Mouse (Mus musculus) embryonic facial prominence, embryonic 11.5 days (tissue): ENCODE data around the gene Gm49393. TPM values are rescaled to one million over a fixed set of nuclear protein-coding genes. Genes with fewer than 3 reads are reported as not detected.
"Not testable (repeated sequence)": the region's sequence is repeated elsewhere in the genome, so short reads cannot be mapped to it uniquely, and the experiment has no call there.

ENCODE experiments used
- ATAC-seq: fragments of 200-750 bp; cut with Nextera tagmentation; replicated peaks from 2 replicates; pipeline ENCODE4 v1.8.0; 2017; ENCODE audit warnings: low read depth; ENCODE audit not compliant: insufficient number of reproducible peaks, low FRiP score, low TSS enrichment
- DNase-seq: peaks from one replicate; pipeline ENCODE4 v3.0.0-alpha.2; 2015; ENCODE audit warnings: low spot score
- H3K27ac ChIP-seq: fragments of 300-500 bp; sonication (generic); replicated peaks from 2 replicates; pipeline ENCODE4 v1.5.1; 2014; ENCODE audit warnings: mild to moderate bottlenecking, low read depth, low read length, control low read depth
- H3K27me3 ChIP-seq: fragments of 300-500 bp; sonication (generic); 2 replicates; pipeline ENCODE4 v1.6.1; 2014; ENCODE audit warnings: mild to moderate bottlenecking, low read length, moderate library complexity, mixed read lengths; ENCODE audit not compliant: control insufficient read depth, insufficient read depth
- H3K36me3 ChIP-seq: fragments of 300-500 bp; sonication (generic); replicated peaks from 2 replicates; pipeline ENCODE4 v1.6.1; 2014; ENCODE audit warnings: low read depth, mild to moderate bottlenecking, low read length, moderate library complexity, mixed read lengths; ENCODE audit not compliant: control insufficient read depth, insufficient read depth
- H3K4me1 ChIP-seq: fragments of 300-500 bp; sonication (generic); 2 replicates; pipeline ENCODE4 v1.6.1; 2014; ENCODE audit warnings: low read length, mixed read lengths; ENCODE audit not compliant: control insufficient read depth, insufficient read depth
- H3K4me2 ChIP-seq: fragments of 300-500 bp; sonication (generic); 2 replicates; pipeline ENCODE4 v1.6.1; 2014; ENCODE audit warnings: low read depth, mild to moderate bottlenecking, control low read depth, low read length, moderate library complexity
- H3K4me3 ChIP-seq: fragments of 300-500 bp; sonication (generic); 2 replicates; pipeline ENCODE4 v1.5.1; 2014; ENCODE audit warnings: low read depth, low read length, control low read depth
- H3K9ac ChIP-seq: fragments of 300-500 bp; sonication (generic); replicated peaks from 2 replicates; pipeline ENCODE4 v1.6.1; 2014; ENCODE audit warnings: mild to moderate bottlenecking, control low read depth, low read length
- H3K9me3 ChIP-seq: fragments of 300-500 bp; sonication (generic); replicated peaks from 2 replicates; pipeline ENCODE4 v1.6.1; 2016; ENCODE audit warnings: mild to moderate bottlenecking, low read length, inconsistent platforms, mixed read lengths; ENCODE audit not compliant: control insufficient read depth
- WGBS: fragments of 180-500 bp; shearing (Covaris S2); extraction: QIAGEN DNeasy Blood & Tissue Kit; methylation state at CpG from one replicate; pipeline ENCODE4 v1.1.7; 2014; 5-methylcytosine and 5-hydroxymethylcytosine counted together
- polyA plus RNA-seq: library from polyadenylated mRNA; unstranded; fragments of >200 nt; fragmentation: Nextera tagmentation; extraction: Ambion mirVana; gene quantifications from 2 replicates; pipeline ENCODE4 v1.2.1, GENCODE M21; 2014

The Gm49393 gene
- polyA plus RNA-seq, 1 experiment from 2014 or later, result not detected

GRCm38 (mm10) chr13:60896794-60897193, 38.6 kb downstream of the Gm49393 start, which contains the start of gene Gm49392:
Gene Gm49392, minus strand, starts transcription at chr13:60896894.
- H3K27ac ChIP-seq, H3K9ac ChIP-seq, H3K27me3 ChIP-seq, H3K4me1 ChIP-seq, H3K36me3 ChIP-seq, ATAC-seq, DNase-seq, H3K9me3 ChIP-seq, H3K4me2 ChIP-seq, H3K4me3 ChIP-seq: not testable (repeated sequence)
- WGBS, result 78% methylated on average over 8 of the region's 8 CpGs

- Histone ChIP-seq H3K9me3 (no peaks in the 10 kb centered on the region), H3K36me3 (no peaks in the 10 kb centered on the region), H3K4me1 (no peaks in the 10 kb centered on the region), H3K4me3 (no peak overlapping the region), H3K27me3 (no peaks in the 10 kb centered on the region), H3K27ac (no peak overlapping the region), H3K4me2 (no peak overlapping the region), H3K9ac (no peak overlapping the region)
- DNase-seq, result no peak
- ATAC-seq, result no peak
These were observed 39.8 kb downstream of the Gm49393 start for GRCm38 (mm10) chr13:60895406-60896160.

DNA sequence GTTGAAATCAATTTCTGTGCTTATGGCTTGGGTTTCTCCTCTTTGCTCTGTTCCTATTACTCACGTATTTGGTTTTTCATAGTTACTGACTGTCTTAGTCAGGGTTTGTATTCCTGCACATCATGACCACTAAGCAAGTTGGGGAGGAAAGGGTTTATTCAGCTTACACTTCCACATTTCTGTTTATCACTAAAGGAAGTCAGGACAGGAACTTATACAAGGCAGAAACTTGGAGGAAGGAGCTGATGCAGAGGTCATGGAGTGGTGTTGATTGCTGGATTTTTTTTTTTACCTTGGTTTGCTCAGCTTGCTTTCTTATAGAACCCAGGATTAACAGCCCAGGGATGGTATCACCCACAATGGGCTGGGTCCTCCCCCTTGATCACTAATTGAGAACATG, 43.1 kb downstream of the Gm49393 start:
- ATAC-seq (no peak), DNase-seq (no peak)
- Histone ChIP-seq H3K4me2 (no peak overlapping the region), H3K27ac (no peak overlapping the region), H3K4me3 (no peak overlapping the region), H3K4me1 (no peaks in the 10 kb centered on the region), H3K9ac (no peak overlapping the region), H3K36me3 (no peaks in the 10 kb centered on the region), H3K27me3 (no peaks in the 10 kb centered on the region), H3K9me3 (no peaks in the 10 kb centered on the region)
- WGBS, result 85% methylated on average over 1 of the region's 1 CpGs

DNA sequence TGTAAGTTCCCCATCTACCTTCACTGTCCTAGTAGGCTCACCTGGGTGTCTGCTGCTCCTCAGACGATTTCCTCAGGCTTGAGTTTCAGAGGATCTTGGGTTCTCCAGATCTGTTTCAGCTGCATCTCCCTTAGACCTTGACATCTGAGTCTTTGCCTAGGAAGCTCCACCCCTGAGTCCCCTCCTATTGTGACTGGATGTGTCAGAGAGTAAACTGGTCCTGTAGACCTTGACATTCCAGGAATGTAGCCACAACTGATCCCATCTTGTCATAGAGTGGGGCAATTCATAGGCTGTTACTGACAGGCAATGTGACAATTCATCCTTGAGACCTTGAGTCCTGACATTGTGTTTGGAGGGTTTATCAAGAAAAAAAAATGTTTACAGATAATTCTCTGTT, 71.1 kb downstream of the Gm49393 start, which contains the start of gene 4930486L24Rik:
Gene 4930486L24Rik (minus strand): TSS at position 195 of the 400 bp plus-strand sequence.
- DNase-seq, result no peak
- H3K9me3 ChIP-seq, result no peaks in the 10 kb centered on the region
- H3K4me2 ChIP-seq, result no peak within 1 kb of the TSS
- WGBS, result 74% methylated on average over 1 of the region's 1 CpGs
- no peak within 1 kb of the TSS for H3K9ac ChIP-seq
- no peaks in the 10 kb centered on the region for H3K36me3 ChIP-seq
- no peaks in the 10 kb centered on the region for H3K27me3 ChIP-seq
- H3K4me3 ChIP-seq, result no peak within 1 kb of the TSS
- no peaks in the 10 kb centered on the region for H3K4me1 ChIP-seq
- ATAC-seq, result no peak
- H3K27ac ChIP-seq, result no peak within 1 kb of the TSS

- Histone ChIP-seq H3K4me1 (no peaks in the 10 kb centered on the region), H3K9me3 (no peaks in the 10 kb centered on the region), H3K27ac (no peak overlapping the region), H3K36me3 (no peaks in the 10 kb centered on the region), H3K9ac (no peak overlapping the region), H3K4me2 (no peak overlapping the region), H3K4me3 (no peak overlapping the region), H3K27me3 (no peaks in the 10 kb centered on the region)
- ATAC-seq (no peak), DNase-seq (no peak)
- WGBS, result 83% methylated on average over 4 of the region's 4 CpGs
These were observed 86.9 kb downstream of the Gm49393 start for GRCm38 (mm10) chr13:60848241-60849120.

- DNase-seq (no peak), ATAC-seq (no peak)
- WGBS, result 79% methylated on average over 8 of the region's 8 CpGs
- Histone ChIP-seq H3K9me3 (no peaks in the 10 kb centered on the region), H3K9ac (no peak overlapping the region), H3K4me3 (no peak overlapping the region), H3K27ac (no peak overlapping the region), H3K36me3 (no peaks in the 10 kb centered on the region), H3K4me2 (no peak overlapping the region), H3K27me3 (no peaks in the 10 kb centered on the region), H3K4me1 (no peaks in the 10 kb centered on the region)
These were observed 92.2 kb downstream of the Gm49393 start for GRCm38 (mm10) chr13:60843153-60843552.

GRCm38 (mm10) chr13:60842703-60843102, 92.7 kb downstream of the Gm49393 start:
- Histone ChIP-seq H3K4me3 (no peak overlapping the region), H3K36me3 (no peaks in the 10 kb centered on the region), H3K4me1 (no peaks in the 10 kb centered on the region), H3K4me2 (no peak overlapping the region), H3K27ac (no peak overlapping the region), H3K27me3 (no peaks in the 10 kb centered on the region), H3K9ac (no peak overlapping the region), H3K9me3 (no peaks in the 10 kb centered on the region)
- 83% methylated on average over 6 of the region's 6 CpGs for WGBS
- ATAC-seq, result no peak
- no peak for DNase-seq

DNA sequence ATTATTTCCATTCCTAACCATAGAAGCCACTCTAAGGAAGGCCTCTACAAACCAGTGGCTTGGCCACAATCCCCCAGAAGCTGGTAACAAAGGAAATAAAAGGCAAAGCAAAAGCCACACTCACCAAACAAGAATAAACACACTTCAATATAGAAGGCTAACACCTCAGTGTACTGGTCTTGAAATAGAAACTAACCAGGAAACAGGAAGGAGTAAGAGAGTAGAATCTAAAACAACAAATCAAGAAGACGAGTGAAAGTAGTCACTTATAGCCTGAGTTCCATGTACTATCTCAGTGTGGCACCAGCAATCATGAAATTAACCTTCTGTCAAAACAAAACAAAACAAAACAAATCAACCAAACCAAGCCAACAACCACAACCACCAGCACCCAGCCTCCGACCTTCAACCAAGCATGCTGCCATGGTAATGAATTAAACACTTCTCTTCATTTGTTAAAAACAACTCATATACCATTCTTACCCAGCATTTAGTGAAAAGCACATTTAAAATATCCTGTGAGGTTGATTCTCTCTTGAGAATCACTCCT, 96.0 kb downstream of the Gm49393 start:
- no peak overlapping the region for H3K4me2 ChIP-seq
- ATAC-seq (no peak), DNase-seq (no peak)
- no peak overlapping the region for H3K27ac ChIP-seq
- no peak overlapping the region for H3K9ac ChIP-seq
- WGBS, result 66% methylated on average over 2 of the region's 2 CpGs
- H3K27me3 ChIP-seq, result no peaks in the 10 kb centered on the region
- no peaks in the 10 kb centered on the region for H3K4me1 ChIP-seq
- no peak overlapping the region for H3K4me3 ChIP-seq
- H3K9me3 ChIP-seq, result no peaks in the 10 kb centered on the region
- no peaks in the 10 kb centered on the region for H3K36me3 ChIP-seq
